Mouse (Mus musculus) heart, postnatal 25 days (tissue): ENCODE measurements around the gene Gpkow. TPM values are rescaled to one million over a fixed set of nuclear protein-coding genes. Genes with fewer than 3 reads are reported as not detected.
"Not testable (repeated sequence)": the region's sequence is repeated elsewhere in the genome, so short reads cannot be mapped to it uniquely, and the experiment has no call there.

ENCODE experiments used
- DNase-seq: peaks from one replicate; pipeline ENCODE4 v3.0.0; 2022; ENCODE audit warnings: low spot score
- intact Hi-C: fragments of 180-260 bp; cut with DNase I; formaldehyde crosslinking; loops from one replicate; pipeline ENCODE4 v1.15.1; 2025
- total RNA-seq, 2 experiments: library from RNA; stranded (reverse); gene quantifications; 2 replicates each; pipeline ENCODE4 v1.2.3; 2021

Gene Gpkow
- total RNA-seq, 2 experiments from 2014 or later = 19.5 to 21.3 TPM

GRCm38 (mm10) chrX:7680057-7680412 is 16.9 kb upstream of the Gpkow start:
- DNase-seq = no peak
- intact Hi-C loops = loop anchor here (5.0 kb wide), 1 partner anchor 33 kb away; no protein-coding TSS in a partner anchor

- DNase-seq = no peak
- intact Hi-C loops = loop anchor here (5.0 kb wide), 1 partner anchor 34 kb away; no protein-coding TSS in a partner anchor
These were observed 16.1 kb upstream of the Gpkow start, which contains the start of gene Magix for GRCm38 (mm10) chrX:7680864-7681263. Gene Magix (minus strand): TSS chrX:7681251.

GRCm38 (mm10) chrX:7688321-7688720 is 8.6 kb upstream of the Gpkow start:
- intact Hi-C loops = no loop called here
- no peak for DNase-seq

- no peak for DNase-seq
- intact Hi-C loops = loop anchor here (2.0 kb wide), 1 partner anchor 218 kb away; no protein-coding TSS in a partner anchor
These were observed 6.4 kb upstream of the Gpkow start for GRCm38 (mm10) chrX:7690486-7690885.

- intact Hi-C loops = loop anchor here (1.0 kb wide), 1 partner anchor 45 kb away; no protein-coding TSS in a partner anchor
- no peak for DNase-seq
These were observed 4.1 kb upstream of the Gpkow start for GRCm38 (mm10) chrX:7692862-7693261.

- DNase-seq = no peak
- intact Hi-C loops = loop anchor here (5.0 kb wide), 2 partner anchors 94 to 274 kb away; no protein-coding TSS in a partner anchor
These were observed 411 bp upstream of the Gpkow start for GRCm38 (mm10) chrX:7696520-7696919.

GRCm38 (mm10) chrX:7713764-7714134 is 16.8 kb downstream of the Gpkow start:
- intact Hi-C loops, DNase-seq: not testable (repeated sequence)

- intact Hi-C loops = not testable (repeated sequence)
These were observed 17.4 kb downstream of the Gpkow start, which contains the start of gene Wdr45 for GRCm38 (mm10) chrX:7714135-7714899. Gene Wdr45 (plus strand): TSS chrX:7714333.

GRCm38 (mm10) chrX:7716058-7716457 is 19.1 kb downstream of the Gpkow start:
- intact Hi-C loops, DNase-seq: not testable (repeated sequence)

More at GRCm38 (mm10) chrX:7714135-7714899, 17.4 kb downstream of the Gpkow start, which contains the start of gene Wdr45:
- DNase-seq = peak; percentile 89

GRCm38 (mm10) chrX:7721514-7722281 is 24.8 kb downstream of the Gpkow start, which contains the start of gene Gm45208:
Gene Gm45208 (plus strand): TSS chrX:7722245.
- intact Hi-C loops = no loop called here
- DNase-seq = peak; percentile 57

- DNase-seq = no peak
- intact Hi-C loops = no loop called here
These were observed 25.3 kb downstream of the Gpkow start for GRCm38 (mm10) chrX:7722282-7722611.

GRCm38 (mm10) chrX:7722691-7723090 is 25.8 kb downstream of the Gpkow start:
- intact Hi-C loops = no loop called here
- no peak for DNase-seq

GRCm38 (mm10) chrX:7724135-7724534 is 27.2 kb downstream of the Gpkow start:
- no peak for DNase-seq
- intact Hi-C loops = no loop called here

- no peak for DNase-seq
- intact Hi-C loops = no loop called here
These were observed 28.9 kb downstream of the Gpkow start for GRCm38 (mm10) chrX:7725841-7726240.

- no peak for DNase-seq
- intact Hi-C loops = no loop called here
These were observed 30.2 kb downstream of the Gpkow start for GRCm38 (mm10) chrX:7727176-7727575.

GRCm38 (mm10) chrX:7728215-7728921 is 31.4 kb downstream of the Gpkow start, which contains the start of gene Praf2:
Gene Praf2 (plus strand): TSS chrX:7728439.
- intact Hi-C loops = no loop called here
- peak; percentile 62 for DNase-seq

- no peak for DNase-seq
- intact Hi-C loops = no loop called here
These were observed 32.0 kb downstream of the Gpkow start for GRCm38 (mm10) chrX:7728922-7729265.

GRCm38 (mm10) chrX:7733571-7734156 is 36.7 kb downstream of the Gpkow start:
- DNase-seq = peak; percentile 21
- intact Hi-C loops = loop anchor here (2.0 kb wide), 1 partner anchor 21 kb away; no protein-coding TSS in a partner anchor

GRCm38 (mm10) chrX:7739336-7740081 is 42.6 kb downstream of the Gpkow start:
- intact Hi-C loops = no loop called here
- DNase-seq = no peak
